Mouse (Mus musculus) ES-E14 (cell line): Measurements from ENCODE around the gene Des.

Source experiments
- CHD2 ChIP-seq: IDR thresholded peaks from 2 replicates; pipeline ENCODE4 v1.6.1; 2014; ENCODE audit warnings: mild to moderate bottlenecking, low read depth, low read length, inconsistent platforms
- HCFC1 ChIP-seq: IDR thresholded peaks from 2 replicates; pipeline ENCODE4 v1.6.1; 2012; ENCODE audit warnings: low read length, inconsistent platforms, borderline replicate concordance; ENCODE audit not compliant: insufficient read depth
- MAFK ChIP-seq: IDR thresholded peaks from 2 replicates; pipeline ENCODE4 v1.6.1; 2014; ENCODE audit warnings: mild to moderate bottlenecking, low read depth, low read length, inconsistent platforms; ENCODE audit not compliant: insufficient read depth
- ZC3H11A ChIP-seq: IDR thresholded peaks from 2 replicates; pipeline ENCODE4 v1.6.1; 2012; ENCODE audit warnings: low read depth, mild to moderate bottlenecking, inconsistent platforms, low read length, borderline replicate concordance
- ZNF384 ChIP-seq: IDR thresholded peaks from 2 replicates; pipeline ENCODE4 v1.6.1; 2012; ENCODE audit warnings: low read depth, low read length, inconsistent platforms

DNA sequence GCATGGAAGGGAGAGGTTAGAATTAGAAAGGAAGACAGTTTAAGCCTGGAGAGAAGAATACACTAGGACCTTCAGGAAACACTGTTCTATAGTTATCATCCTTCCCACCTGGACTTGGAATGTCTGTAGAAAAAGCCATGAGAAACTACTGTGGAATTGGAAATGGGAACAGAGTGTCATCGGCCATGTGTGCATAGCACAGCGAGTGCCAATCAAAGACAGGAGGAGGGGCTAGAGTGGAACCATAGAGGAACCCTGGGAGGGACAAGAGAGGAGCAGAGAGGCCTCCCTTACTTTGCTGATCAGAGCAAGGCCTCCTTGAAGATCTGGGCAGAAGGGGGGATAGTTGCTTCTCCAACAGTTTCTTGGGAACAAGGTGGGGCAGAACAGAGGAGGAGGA, 19.1 kb downstream of the Des start:
- TF ChIP-seq HCFC1 (no peak), CHD2 (no peak), ZC3H11A (no peak), ZNF384 (no peak), MAFK (no peak)
